Comparison of ENCODE assay signal across 9 mouse cellular contexts in genomic region chr12:12316956-12317355, GRCm38 (mm10). TPM values are rescaled to one million over a fixed set of nuclear protein-coding genes. Genes with fewer than 3 reads are reported as not detected.
DNase-seq lines count a peak whose midpoint lies in the region; ATAC-seq and TF ChIP-seq lines count a peak whose summit lies in the region.
"Had no signal": no experiment of that assay in that cellular context is flagged by ENCODE, and none has a peak within 500 bp of the region (broad histone marks: within the 10 kb centered on the region; RNA-seq: fewer than 3 reads in every experiment).

No protein-coding gene starts in this region.

- ATAC-seq in heart, embryonic 15.5 days (replicated peaks; ENCODE audit: insufficient number of reproducible peaks, insufficient read depth, low FRiP score, low read depth) = 0 out of 2 replicates have a peak, but pooled peaks have one; percentile 28
- ATAC-seq in lung, embryonic 16.5 days (ENCODE audit: low read depth) = peak; percentile 76
- ATAC-seq in stomach, embryonic 15.5 days (ENCODE audit: insufficient read depth, low FRiP score, low read depth) = peak; percentile 36; the same call in 1 of the 2 replicates
- no peak for ATAC-seq in inflammation-experienced regulatory T-cells, adult 6 months

- 26% methylated on average over 6 of the region's 6 CpGs for WGBS in heart, embryonic 15.5 days
- 23% methylated on average over 6 of the region's 6 CpGs for WGBS in lung, embryonic 16.5 days
- WGBS in stomach, embryonic 15.5 days = 33% methylated on average over 6 of the region's 6 CpGs

- no peaks in the 10 kb centered on the region for H3K36me3 ChIP-seq in heart, embryonic 15.5 days
- H3K36me3 ChIP-seq in lung, embryonic 16.5 days (ENCODE audit: control insufficient read depth, insufficient read depth, low read length) = no peaks in the 10 kb centered on the region
- no peaks in the 10 kb centered on the region for H3K36me3 ChIP-seq in stomach, embryonic 15.5 days

- H3K27me3 ChIP-seq in heart, embryonic 15.5 days = no peaks in the 10 kb centered on the region
- H3K27me3 ChIP-seq in lung, embryonic 16.5 days (ENCODE audit: control insufficient read depth, insufficient read depth, low read depth, low read length) = no peaks in the 10 kb centered on the region
- no peaks in the 10 kb centered on the region for H3K27me3 ChIP-seq in stomach, embryonic 15.5 days (replicated peaks)

- peaks cover 36% of the 10 kb centered on the region for H3K4me1 ChIP-seq in heart, embryonic 15.5 days (replicated peaks)
- peaks cover 13% of the 10 kb centered on the region for H3K4me1 ChIP-seq in lung, embryonic 16.5 days (replicated peaks; ENCODE audit: control insufficient read depth, insufficient read depth, low read length)
- H3K4me1 ChIP-seq in stomach, embryonic 15.5 days = peaks cover 8% of the 10 kb centered on the region

- no peak overlapping the region for H3K9ac ChIP-seq in heart, embryonic 15.5 days
- peak overlapping the region; percentile 23; the same call in 1 of the 2 replicates for H3K9ac ChIP-seq in lung, embryonic 16.5 days (ENCODE audit: low read length)
- H3K9ac ChIP-seq in stomach, embryonic 15.5 days = no peak overlapping the region
- H3K9ac ChIP-seq: liver, embryonic 14.5 days had no signal

- intact Hi-C loops in gastrocnemius, adult 2 months (cut with DNase I) = no loop called here

- H3K27ac ChIP-seq in gastrocnemius, adult 2 months = peak overlapping the region; percentile 20; the same call in 1 of the 2 replicates
- peak overlapping the region; percentile 12 for H3K27ac ChIP-seq in heart, embryonic 15.5 days
- peak overlapping the region; percentile 70 for H3K27ac ChIP-seq in lung, embryonic 16.5 days (ENCODE audit: low read length)
- H3K27ac ChIP-seq in stomach, embryonic 15.5 days = peak overlapping the region; percentile 24; the same call in 1 of the 2 replicates
- H3K27ac ChIP-seq: liver, embryonic 14.5 days had no signal

- no peak for TF ChIP-seq CTCF in gastrocnemius, adult 2 months (IDR thresholded peaks at IDR 0.05)

- DNase-seq in gastrocnemius, adult 2 months = peak; percentile 56
- no peak for DNase-seq in gastrocnemius, postnatal 25 days
- peak; percentile 37 to 47 for DNase-seq in adrenal gland, postnatal 36 days
- no peak for DNase-seq in spleen, postnatal 36 days (ENCODE audit: low spot score in 2 of 2)

- peak overlapping the region; percentile 7; the same call in 1 of the 2 replicates for H3K4me3 ChIP-seq in gastrocnemius, adult 2 months
- H3K4me3 ChIP-seq in heart, embryonic 15.5 days = no peak overlapping the region
- H3K4me3 ChIP-seq in lung, embryonic 16.5 days (ENCODE audit: low read length) = no peak overlapping the region
- no peak overlapping the region for H3K4me3 ChIP-seq in stomach, embryonic 15.5 days (replicated peaks)

- H3K9me3 ChIP-seq in heart, embryonic 15.5 days (replicated peaks) = no peaks in the 10 kb centered on the region
- H3K9me3 ChIP-seq in lung, embryonic 16.5 days (ENCODE audit: control insufficient read depth, low read length) = no peaks in the 10 kb centered on the region
- no peaks in the 10 kb centered on the region for H3K9me3 ChIP-seq in stomach, embryonic 15.5 days

- H3K4me2 ChIP-seq in heart, embryonic 15.5 days = no peak overlapping the region
- H3K4me2 ChIP-seq in lung, embryonic 16.5 days (ENCODE audit: low read depth, low read length) = peak overlapping the region; percentile 12; the same call in 1 of the 2 replicates
- no peak overlapping the region for H3K4me2 ChIP-seq in stomach, embryonic 15.5 days

RNA-seq across cellular contexts. Expression of gene Fam49a, which starts 55.0 kb away (rescaled TPM):
- total RNA-seq in gastrocnemius, adult 2 months (2021) = 1 to 10 TPM; 5.5 to 6.3 TPM
- total RNA-seq in gastrocnemius, postnatal 25 days (2021) = 1 to 10 TPM; 4.6 to 6.5 TPM
- total RNA-seq in adrenal gland, postnatal 36 days (2021) = 10 to 100 TPM; 19.4 to 20.1 TPM
- 22.3 and 23.9 TPM in 2 replicates for polyA plus RNA-seq in heart, embryonic 15.5 days (2015; fragmentation: Nextera tagmentation; extraction: Ambion mirVana)
- polyA plus RNA-seq in lung, embryonic 16.5 days (2015; fragmentation: Nextera tagmentation; extraction: Ambion mirVana) = 16.8 TPM in 2 replicates
- polyA plus RNA-seq in stomach, embryonic 15.5 days (2015; fragmentation: Nextera tagmentation; extraction: Ambion mirVana) = 9.7 and 10.4 TPM in 2 replicates
- polyA plus RNA-seq in inflammation-experienced regulatory T-cells, adult 6 months (2017; shearing (Covaris generic)) = 10 to 100 TPM; 45.2 to 55.3 (median 53.3) TPM

Comparison
In these comparisons a context has a peak if more than half of its experiments do, and no peak if none do; other contexts are left out.
1. DNase-seq: peak in gastrocnemius, adult 2 months (single experiment) and adrenal gland, postnatal 36 days (2 of 2); none in gastrocnemius, postnatal 25 days (single experiment) and spleen, postnatal 36 days (0 of 2).
2. H3K27ac ChIP-seq: peak in every context shown above with its lines; median percentile 70 in lung, embryonic 16.5 days; 24 in stomach, embryonic 15.5 days; 20 in gastrocnemius, adult 2 months; 12 in heart, embryonic 15.5 days.